Mouse (Mus musculus) R1 (cell line): ENCODE data around the gene Iqschfp.

Experiments used
- DNase-seq: peaks from one replicate; pipeline ENCODE4 v3.0.0-alpha.2; 2018; ENCODE audit warnings: low read depth, low spot score

The Iqschfp gene

GRCm38 (mm10) chr3:67892026-67892705, at the start of gene Iqschfp, which contains the start of gene Iqcj:
Gene Iqschfp (plus strand): TSS chr3:67892232.
Gene Iqcj (plus strand): TSS chr3:67892220.
- DNase-seq, result no peak

DNA sequence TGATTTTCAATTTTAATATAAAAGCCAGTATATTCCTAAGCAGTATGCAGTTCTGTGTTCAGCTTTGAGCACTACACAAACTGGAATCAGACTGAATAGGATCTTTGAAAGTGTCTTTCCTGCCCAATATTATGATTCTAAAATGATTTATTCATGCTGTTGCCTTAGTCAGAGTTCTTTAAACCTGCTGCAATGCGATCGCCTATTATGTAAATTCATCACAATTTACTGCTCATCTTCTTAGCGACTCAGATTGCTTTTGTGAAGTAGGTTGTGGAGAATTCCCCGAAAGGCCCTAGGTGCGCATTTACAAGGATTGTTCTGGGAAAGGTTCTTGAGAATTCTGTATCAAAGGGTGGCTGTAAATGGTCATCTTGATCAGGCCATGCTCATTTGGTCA, 39.6 kb upstream of the Iqschfp start:
- no peak for DNase-seq

DNA sequence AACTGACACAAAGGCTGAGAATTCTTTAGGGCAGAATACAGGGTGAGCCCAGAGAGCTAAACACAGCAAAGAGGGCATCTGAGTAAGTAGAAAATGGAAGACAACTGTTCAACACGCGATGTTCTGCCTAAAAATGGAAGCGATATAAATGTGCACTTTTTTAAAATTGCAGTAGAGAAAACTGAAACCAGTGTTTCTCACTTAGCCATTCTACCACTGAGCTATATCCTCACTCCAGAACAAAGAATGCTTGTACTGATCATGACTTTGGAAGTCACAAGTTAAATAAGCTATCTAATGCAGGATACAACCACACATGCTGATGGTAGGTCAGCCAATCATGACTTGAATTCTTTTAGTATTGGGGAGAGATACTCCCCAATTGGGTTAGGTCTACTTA, 30.5 kb upstream of the Iqschfp start:
- DNase-seq, result no peak

DNA sequence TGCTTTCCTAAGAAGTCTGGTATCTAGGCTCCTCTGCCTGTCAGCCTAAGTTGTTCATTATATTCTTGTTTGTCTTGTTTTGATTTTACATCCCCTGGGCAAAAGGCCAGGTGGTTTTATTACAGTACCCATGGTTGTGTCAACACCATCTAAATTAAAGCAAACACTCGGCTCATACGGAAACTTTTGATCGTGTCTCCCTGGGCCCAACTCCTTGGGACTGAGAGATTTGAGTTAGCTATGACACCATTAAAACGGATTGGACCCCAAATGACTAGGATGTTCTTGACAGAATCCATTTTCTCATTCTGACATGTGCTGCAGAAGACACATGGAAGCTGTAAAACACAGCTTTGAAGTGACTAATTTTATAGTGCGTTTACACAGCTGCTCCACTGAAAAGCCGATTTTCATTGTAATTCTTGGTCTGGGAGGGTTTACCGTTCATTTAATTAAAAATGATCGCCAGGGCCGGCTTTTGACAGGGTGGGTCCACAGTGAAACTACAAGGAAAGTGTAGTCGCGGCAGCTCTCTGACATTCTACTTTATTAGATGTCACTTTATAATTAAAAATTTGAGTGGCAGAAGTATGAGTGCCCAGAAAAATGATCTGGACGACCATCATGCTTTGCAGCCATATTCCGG, 24.5 kb upstream of the Iqschfp start:
- no peak for DNase-seq

DNA sequence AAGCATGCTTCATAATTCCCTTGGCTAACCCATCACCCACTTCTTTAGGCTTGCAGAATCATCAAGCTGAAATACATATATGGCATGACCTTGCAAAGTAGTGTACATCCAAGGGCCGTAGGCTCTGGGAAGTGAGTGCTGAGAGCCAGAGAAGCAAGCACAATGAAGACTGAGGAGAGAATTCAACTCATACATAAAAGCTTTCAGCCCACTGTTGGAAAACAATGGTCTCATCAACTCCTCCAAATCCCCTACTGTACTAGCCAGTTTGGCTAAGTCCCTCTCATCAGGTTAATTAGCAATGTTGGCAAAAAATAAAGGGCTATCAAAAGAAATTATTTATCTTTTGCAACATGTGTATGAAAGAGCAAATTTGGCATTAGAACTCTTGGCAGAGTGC, 22.6 kb upstream of the Iqschfp start:
- DNase-seq, result no peak

DNA sequence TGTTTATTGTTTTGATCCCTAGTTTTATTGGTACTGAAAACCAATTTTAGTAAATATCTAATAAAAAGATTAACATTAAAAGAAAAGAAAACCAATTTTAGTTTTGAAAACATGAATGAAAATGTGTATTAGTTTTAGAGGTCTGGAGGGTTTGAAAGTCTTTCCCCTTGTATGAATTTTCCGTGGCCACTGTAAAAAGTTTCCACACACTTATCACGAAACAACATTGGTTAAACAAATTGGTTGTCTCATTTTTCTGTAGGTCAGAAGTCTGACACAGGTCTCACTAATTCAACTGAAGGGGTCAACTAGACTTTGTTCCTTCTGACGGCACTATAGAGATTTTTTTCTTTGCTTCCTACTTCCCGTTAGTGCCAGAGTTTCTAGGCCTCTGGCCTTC, 14.8 kb upstream of the Iqschfp start:
- DNase-seq, result no peak

DNA sequence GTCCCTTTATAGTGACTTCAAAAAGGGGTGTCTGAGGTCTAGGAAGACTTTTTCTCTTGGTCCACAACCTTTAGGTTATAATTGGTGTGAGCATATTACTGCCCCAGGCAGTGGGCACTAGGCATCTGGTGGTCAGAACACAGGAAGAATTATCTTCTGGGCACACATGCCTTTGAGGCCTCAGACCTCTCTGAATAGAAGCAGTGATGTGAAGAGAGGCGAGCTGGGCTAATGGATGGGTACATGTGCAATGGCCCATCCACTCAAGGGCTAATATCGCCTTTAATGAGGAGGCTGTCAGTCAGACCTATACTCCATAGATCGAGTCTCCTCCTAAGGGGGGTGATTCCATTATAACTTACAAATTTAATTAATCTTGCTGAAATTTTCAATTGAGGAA, 7.7 kb upstream of the Iqschfp start:
- no peak for DNase-seq

GRCm38 (mm10) chr3:67886176-67886575, 5.9 kb upstream of the Iqschfp start:
- no peak for DNase-seq

DNA sequence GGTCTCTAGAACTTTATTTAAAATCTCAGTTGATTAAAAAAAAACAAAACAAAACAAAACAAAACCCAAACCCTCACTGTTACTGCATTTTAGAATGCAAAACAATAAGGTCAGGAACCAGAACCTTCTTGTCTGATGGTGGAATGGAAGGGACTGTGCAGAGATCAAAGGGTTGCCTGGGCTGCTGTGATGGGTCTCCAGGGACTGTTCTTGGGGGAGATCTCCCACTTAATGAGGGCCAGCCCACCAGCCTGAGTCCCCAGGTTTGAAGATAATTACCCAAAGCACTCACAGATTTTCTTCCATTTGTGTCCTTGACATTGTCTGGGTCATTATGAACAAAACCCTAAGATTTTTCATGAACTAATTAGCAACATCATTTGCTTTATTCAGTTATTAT, 4.8 kb upstream of the Iqschfp start:
- no peak for DNase-seq

GRCm38 (mm10) chr3:67892768-67893167, 736 bp downstream of the Iqschfp start:
- DNase-seq, result no peak

- DNase-seq, result no peak
Measured at GRCm38 (mm10) chr3:67902517-67902916, 10.5 kb downstream of the Iqschfp start.

GRCm38 (mm10) chr3:67908586-67908985, 16.6 kb downstream of the Iqschfp start:
- DNase-seq, result no peak

DNA sequence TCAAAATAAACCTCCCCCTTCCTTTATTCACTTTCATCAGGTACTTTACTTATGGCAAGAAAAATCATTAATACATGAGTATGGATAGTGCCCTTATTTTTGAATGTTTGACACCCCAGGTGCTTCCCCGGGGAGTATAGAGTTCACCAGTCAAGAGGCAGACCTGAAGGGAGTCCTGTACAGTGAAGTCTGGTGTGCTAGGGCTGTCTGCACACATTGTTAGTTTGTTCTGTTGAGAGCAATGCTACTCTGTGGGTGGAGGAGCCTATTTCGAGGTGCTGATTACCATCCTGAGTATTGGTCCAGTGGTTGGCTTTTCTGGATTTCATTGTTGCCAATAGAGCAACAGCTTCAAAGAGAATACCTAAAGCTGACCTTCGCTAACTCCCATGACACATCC, 26.1 kb downstream of the Iqschfp start:
- DNase-seq, result no peak

DNA sequence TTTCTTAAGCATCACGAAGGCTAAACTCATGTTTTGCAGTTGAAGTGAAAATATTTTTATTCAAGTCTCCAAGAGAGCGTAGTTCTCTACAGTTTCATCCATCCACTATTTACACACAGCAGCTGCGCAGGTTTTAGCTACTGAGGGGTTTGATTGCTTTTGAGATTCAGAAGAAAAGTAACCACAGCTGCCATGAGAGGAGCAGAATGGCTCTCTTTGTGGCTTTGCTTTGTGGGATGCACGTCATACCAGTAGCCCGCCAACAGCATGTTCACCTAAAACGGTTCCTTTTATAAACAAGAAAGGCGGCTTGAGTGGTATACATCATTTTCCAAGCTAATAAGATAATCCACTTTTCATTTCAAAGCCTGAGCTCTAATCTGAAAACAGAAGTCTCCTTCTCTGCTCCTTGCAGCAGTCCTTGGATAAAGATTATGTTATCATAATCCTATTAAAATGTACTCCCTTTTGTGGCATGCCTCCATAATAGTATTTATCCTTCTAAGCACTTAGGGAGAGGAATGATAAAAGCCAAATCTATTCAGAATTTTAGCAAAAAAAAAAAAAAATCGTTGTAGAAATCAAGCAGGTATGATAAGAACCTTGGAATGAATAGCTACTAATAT, 26.7 kb downstream of the Iqschfp start:
- DNase-seq, result no peak

GRCm38 (mm10) chr3:67923095-67923494, 31.1 kb downstream of the Iqschfp start:
- no peak for DNase-seq

GRCm38 (mm10) chr3:67925453-67925852, 33.4 kb downstream of the Iqschfp start:
- no peak for DNase-seq

DNA sequence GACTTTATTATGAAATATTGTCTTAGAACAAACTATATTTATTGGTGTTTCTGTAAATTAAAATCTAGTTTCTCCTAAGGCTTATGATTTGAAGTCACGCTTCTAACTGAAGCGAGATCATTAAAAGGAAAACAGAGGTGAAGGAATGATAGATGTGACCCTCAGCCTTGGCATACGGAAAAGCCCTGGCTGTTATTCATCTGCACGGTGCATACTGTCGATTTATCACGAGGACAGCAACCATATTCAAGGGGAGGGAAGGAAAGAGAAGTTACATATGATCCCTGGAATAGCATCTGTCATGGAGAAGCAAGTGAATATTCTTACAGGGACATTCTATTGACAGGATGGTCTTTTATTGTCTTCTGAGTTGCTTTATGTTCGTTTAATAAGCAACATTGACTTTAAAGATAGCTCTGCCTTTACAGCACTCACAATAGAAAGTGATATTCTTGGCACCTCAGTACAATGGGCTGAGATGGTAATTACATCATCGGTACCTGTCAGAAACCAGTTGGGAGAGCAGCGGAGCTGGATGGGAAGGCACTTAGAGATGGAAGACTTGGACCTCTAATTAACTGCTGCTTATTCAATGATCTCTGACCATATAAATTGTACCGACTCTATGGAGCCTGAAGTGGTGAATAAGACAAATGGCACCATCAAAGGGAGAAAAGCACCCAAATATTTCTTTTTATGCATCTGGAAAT, 38.5 kb downstream of the Iqschfp start:
- DNase-seq, result no peak

- no peak for DNase-seq
Measured at GRCm38 (mm10) chr3:67931181-67931580, 39.1 kb downstream of the Iqschfp start.

GRCm38 (mm10) chr3:67931914-67932313, 39.9 kb downstream of the Iqschfp start:
- no peak for DNase-seq

DNA sequence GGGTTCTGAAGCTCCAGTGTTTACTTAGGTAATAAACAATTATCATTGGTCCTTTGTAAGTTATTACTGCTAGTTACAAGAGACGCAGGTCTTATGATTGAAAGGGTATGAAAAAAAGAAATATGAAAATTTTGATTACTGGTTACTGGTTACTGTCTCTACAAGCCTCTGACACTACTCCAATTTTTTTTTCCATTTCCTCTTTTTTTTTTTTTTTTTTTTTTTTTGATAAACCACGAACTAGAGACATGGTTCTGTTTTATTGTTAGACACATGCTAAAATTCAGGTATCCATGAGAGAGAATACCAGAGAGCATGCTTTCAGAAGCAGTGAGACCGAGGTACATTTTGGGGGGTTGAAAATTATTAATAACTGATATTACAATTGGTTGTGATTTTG, 43.8 kb downstream of the Iqschfp start:
- no peak for DNase-seq

DNA sequence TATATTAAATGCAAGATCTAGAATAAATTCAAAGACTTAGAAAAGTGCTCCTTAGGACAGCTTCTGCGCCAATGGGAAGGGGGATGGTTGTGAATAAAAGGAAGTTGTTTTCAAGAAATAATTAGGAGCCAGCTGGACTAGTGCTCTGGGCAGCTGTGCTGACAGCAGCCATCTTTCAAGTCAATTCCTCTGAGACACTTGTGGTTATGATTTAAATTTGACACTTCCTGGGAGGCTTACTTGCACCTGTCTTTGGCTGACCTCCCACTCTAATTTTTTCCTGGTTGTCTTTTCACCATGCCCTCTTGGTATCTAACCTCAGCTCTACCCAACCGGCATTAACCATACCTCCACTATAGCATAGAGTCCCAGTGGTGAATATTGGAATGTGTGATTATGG, 55.0 kb downstream of the Iqschfp start:
- DNase-seq, result no peak

DNA sequence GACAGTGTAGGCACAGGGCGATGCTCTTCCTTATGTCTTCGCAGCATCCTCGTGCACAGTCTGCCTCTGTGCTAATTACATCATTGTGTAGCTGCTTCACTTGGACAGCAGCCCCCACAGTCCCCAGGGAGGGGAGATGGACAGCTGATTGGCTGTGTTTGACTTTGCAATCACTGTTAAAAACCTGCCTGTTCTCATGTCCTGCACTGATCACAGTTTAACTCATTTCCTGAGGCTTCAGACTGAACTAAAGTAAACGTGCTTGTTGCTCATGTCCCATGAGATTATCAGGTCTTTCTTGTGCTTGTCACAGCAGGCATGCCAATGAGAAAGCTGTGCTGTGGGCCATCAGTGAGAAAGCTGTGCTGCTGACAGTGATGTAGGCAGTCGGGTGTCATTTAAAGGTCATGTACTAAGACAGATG, 60.5 kb downstream of the Iqschfp start:
- DNase-seq, result no peak
